Mouse (Mus musculus): ENCODE measurements around the gene Mmp14.

GRCm38 (mm10) chr14:54443712-54444618 is 12.6 kb downstream of the Mmp14 start:
- TF ChIP-seq CTCF (IDR thresholded peaks at IDR 0.05; ENCODE audit: low read depth) (no peak), EP300 (IDR thresholded peaks at IDR 0.05; ENCODE audit: low read depth) (no peak)
